Mouse (Mus musculus) embryonic fibroblast, embryonic 13.5 days (primary cell): ENCODE results near the gene Irx6.

Experiments used
- CTCF ChIP-seq: IDR thresholded peaks from 2 replicates; pipeline ENCODE4 v1.5.1; 2011; ENCODE audit warnings: mild to moderate bottlenecking, control low read depth, low read length, moderate library complexity, borderline replicate concordance; ENCODE audit not compliant: insufficient read depth
- POLR2A ChIP-seq: IDR thresholded peaks from 2 replicates; pipeline ENCODE4 v1.6.1; 2011; ENCODE audit warnings: low read depth, mild to moderate bottlenecking, control low read depth, low read length, moderate library complexity

- no peak for TF ChIP-seq CTCF
- no peak for TF ChIP-seq POLR2A
Measured at GRCm38 (mm10) chr8:92721936-92722321, 47.8 kb downstream of the Irx6 start.
